Mouse (Mus musculus) layer of hippocampus, adult 18-20 months (tissue): Measurements from ENCODE around the gene Prmt9. TPM values are rescaled to one million over a fixed set of nuclear protein-coding genes. Genes with fewer than 3 reads are reported as not detected.

Experiments
- total RNA-seq, 2 experiments: library from RNA; stranded (reverse); gene quantifications; 2 replicates each; pipeline ENCODE4 v1.2.3; 2021

Gene Prmt9
- total RNA-seq, 2 experiments from 2014 or later = 17.4 to 19.2 TPM

Other genes starting within 250 kb of the Prmt9 start
- 10 to 100 TPM; 11.0 to 11.3 TPM for gene Arhgap10, start 31.4 kb upstream of the Prmt9 start, total RNA-seq
- gene Tmem184c, start 61.3 kb downstream of the Prmt9 start, total RNA-seq = 10 to 100 TPM; 63.7 to 69.6 TPM
- gene Ednra, start 175.1 kb downstream of the Prmt9 start, total RNA-seq = 1 to 10 TPM; 3.9 to 4.4 TPM